Mouse (Mus musculus): ENCODE measurements around the gene Tcf15. TPM values are rescaled to one million over a fixed set of nuclear protein-coding genes. Genes with fewer than 3 reads are reported as not detected.

Tcf15 gene
- polyA plus RNA-seq, 1 experiment from 2014 or later, result 0.50 TPM

- H3K4me3 ChIP-seq (replicated peaks), result no peak overlapping the region
- H3K9me3 ChIP-seq (replicated peaks), result no peaks in the 10 kb centered on the region
- H3K4me1 ChIP-seq (replicated peaks), result peaks cover 20% of the 10 kb centered on the region
- ATAC-seq (ENCODE audit: insufficient read depth), result no peak
- no peaks in the 10 kb centered on the region for H3K36me3 ChIP-seq (replicated peaks)
- no peak overlapping the region for H3K9ac ChIP-seq
- WGBS (ENCODE audit: insufficient replicate concordance), result 38% methylated on average over 3 of the region's 3 CpGs
- no peak overlapping the region for H3K27ac ChIP-seq (replicated peaks)
- no peak overlapping the region for H3K4me2 ChIP-seq
- peaks cover 65% of the 10 kb centered on the region for H3K27me3 ChIP-seq
Observed at GRCm38 (mm10) chr2:152147079-152147478, 3.7 kb downstream of the Tcf15 start.

GRCm38 (mm10) chr2:152148675-152149074, 5.3 kb downstream of the Tcf15 start:
- Histone ChIP-seq H3K4me1 (replicated peaks) (peaks cover 5% of the 10 kb centered on the region), H3K36me3 (replicated peaks) (no peaks in the 10 kb centered on the region), H3K4me2 (no peak overlapping the region), H3K9me3 (replicated peaks) (no peaks in the 10 kb centered on the region), H3K9ac (no peak overlapping the region), H3K27ac (replicated peaks) (no peak overlapping the region), H3K4me3 (replicated peaks) (no peak overlapping the region), H3K27me3 (peaks cover 54% of the 10 kb centered on the region)
- ATAC-seq (ENCODE audit: insufficient read depth), result no peak
- 67% methylated on average over 9 of the region's 9 CpGs for WGBS (ENCODE audit: insufficient replicate concordance)

- no peak overlapping the region for H3K27ac ChIP-seq (replicated peaks)
- WGBS (ENCODE audit: insufficient replicate concordance), result 46% methylated on average over 4 of the region's 4 CpGs
- H3K9me3 ChIP-seq (replicated peaks), result no peaks in the 10 kb centered on the region
- no peak overlapping the region for H3K4me3 ChIP-seq (replicated peaks)
- H3K9ac ChIP-seq, result no peak overlapping the region
- ATAC-seq (ENCODE audit: insufficient read depth), result no peak
- no peaks in the 10 kb centered on the region for H3K36me3 ChIP-seq (replicated peaks)
- H3K27me3 ChIP-seq, result peaks cover 44% of the 10 kb centered on the region
- no peaks in the 10 kb centered on the region for H3K4me1 ChIP-seq (replicated peaks)
- H3K4me2 ChIP-seq, result no peak overlapping the region
Observed at GRCm38 (mm10) chr2:152149891-152150290, 6.5 kb downstream of the Tcf15 start.

GRCm38 (mm10) chr2:152150373-152150772, 7.0 kb downstream of the Tcf15 start:
- no peaks in the 10 kb centered on the region for H3K4me1 ChIP-seq (replicated peaks)
- no peak overlapping the region for H3K4me3 ChIP-seq (replicated peaks)
- ATAC-seq (ENCODE audit: insufficient read depth), result no peak
- H3K4me2 ChIP-seq, result no peak overlapping the region
- no peaks in the 10 kb centered on the region for H3K36me3 ChIP-seq (replicated peaks)
- peaks cover 39% of the 10 kb centered on the region for H3K27me3 ChIP-seq
- H3K9ac ChIP-seq, result no peak overlapping the region
- H3K9me3 ChIP-seq (replicated peaks), result no peaks in the 10 kb centered on the region
- no peak overlapping the region for H3K27ac ChIP-seq (replicated peaks)
- 49% methylated on average over 6 of the region's 6 CpGs for WGBS (ENCODE audit: insufficient replicate concordance)

- Histone ChIP-seq H3K36me3 (replicated peaks) (no peaks in the 10 kb centered on the region), H3K27me3 (peaks cover 14% of the 10 kb centered on the region; the same call in 1 of the 2 replicates), H3K9me3 (replicated peaks) (no peaks in the 10 kb centered on the region), H3K4me3 (replicated peaks) (no peak overlapping the region), H3K4me2 (no peak overlapping the region), H3K27ac (replicated peaks) (no peak overlapping the region), H3K4me1 (replicated peaks) (no peaks in the 10 kb centered on the region), H3K9ac (no peak overlapping the region)
- WGBS (ENCODE audit: insufficient replicate concordance), result 20% methylated on average over 3 of the region's 3 CpGs
- no peak for ATAC-seq (ENCODE audit: insufficient read depth)
Observed at GRCm38 (mm10) chr2:152153361-152153760, 10.0 kb downstream of the Tcf15 start.

GRCm38 (mm10) chr2:152155414-152156208, 12.2 kb downstream of the Tcf15 start:
- no peak overlapping the region for H3K9ac ChIP-seq
- H3K9me3 ChIP-seq (replicated peaks), result no peaks in the 10 kb centered on the region
- H3K27me3 ChIP-seq, result peaks cover 10% of the 10 kb centered on the region; the same call in 1 of the 2 replicates
- no peak overlapping the region for H3K4me2 ChIP-seq
- H3K4me1 ChIP-seq (replicated peaks), result no peaks in the 10 kb centered on the region
- H3K4me3 ChIP-seq (replicated peaks), result no peak overlapping the region
- H3K27ac ChIP-seq (replicated peaks), result no peak overlapping the region
- 26% methylated on average over 7 of the region's 7 CpGs for WGBS (ENCODE audit: insufficient replicate concordance)
- no peak for ATAC-seq (ENCODE audit: insufficient read depth)
- no peaks in the 10 kb centered on the region for H3K36me3 ChIP-seq (replicated peaks)

- H3K9me3 ChIP-seq (replicated peaks), result no peaks in the 10 kb centered on the region
- H3K9ac ChIP-seq, result no peak overlapping the region
- no peak overlapping the region for H3K4me3 ChIP-seq (replicated peaks)
- ATAC-seq (ENCODE audit: insufficient read depth), result no peak
- no peaks in the 10 kb centered on the region for H3K4me1 ChIP-seq (replicated peaks)
- H3K36me3 ChIP-seq (replicated peaks), result no peaks in the 10 kb centered on the region
- peaks cover 10% of the 10 kb centered on the region; the same call in 1 of the 2 replicates for H3K27me3 ChIP-seq
- no peak overlapping the region for H3K4me2 ChIP-seq
- no peak overlapping the region for H3K27ac ChIP-seq (replicated peaks)
- 43% methylated on average over 6 of the region's 6 CpGs for WGBS (ENCODE audit: insufficient replicate concordance)
Observed at GRCm38 (mm10) chr2:152156471-152156870, 13.1 kb downstream of the Tcf15 start.

GRCm38 (mm10) chr2:152159487-152159886, 16.1 kb downstream of the Tcf15 start:
- H3K27ac ChIP-seq (replicated peaks), result no peak overlapping the region
- no peaks in the 10 kb centered on the region for H3K36me3 ChIP-seq (replicated peaks)
- no peak overlapping the region for H3K4me3 ChIP-seq (replicated peaks)
- H3K4me2 ChIP-seq, result no peak overlapping the region
- H3K9ac ChIP-seq, result no peak overlapping the region
- no peak for ATAC-seq (ENCODE audit: insufficient read depth)
- no peaks in the 10 kb centered on the region for H3K4me1 ChIP-seq (replicated peaks)
- WGBS (ENCODE audit: insufficient replicate concordance), result 64% methylated on average over 1 of the region's 1 CpGs
- H3K27me3 ChIP-seq, result 0 out of 2 replicates have a peak, but pooled peaks cover 2% of the 10 kb centered on the region
- H3K9me3 ChIP-seq (replicated peaks), result no peaks in the 10 kb centered on the region

- ATAC-seq (ENCODE audit: insufficient read depth), result no peak
- Histone ChIP-seq H3K4me1 (replicated peaks) (no peaks in the 10 kb centered on the region), H3K9me3 (replicated peaks) (no peaks in the 10 kb centered on the region), H3K27ac (replicated peaks) (no peak overlapping the region), H3K4me2 (no peak overlapping the region), H3K27me3 (no peaks in the 10 kb centered on the region), H3K9ac (no peak overlapping the region), H3K36me3 (replicated peaks) (no peaks in the 10 kb centered on the region), H3K4me3 (replicated peaks) (no peak overlapping the region)
- WGBS (ENCODE audit: insufficient replicate concordance), result 60% methylated on average over 6 of the region's 6 CpGs
Observed at GRCm38 (mm10) chr2:152166257-152166656, 22.9 kb downstream of the Tcf15 start.

GRCm38 (mm10) chr2:152167851-152168290, 24.5 kb downstream of the Tcf15 start:
- 37% methylated on average over 8 of the region's 8 CpGs for WGBS (ENCODE audit: insufficient replicate concordance)
- H3K4me3 ChIP-seq (replicated peaks), result no peak overlapping the region
- no peak overlapping the region for H3K9ac ChIP-seq
- H3K4me2 ChIP-seq, result no peak overlapping the region
- H3K36me3 ChIP-seq (replicated peaks), result no peaks in the 10 kb centered on the region
- H3K4me1 ChIP-seq (replicated peaks), result no peaks in the 10 kb centered on the region
- no peaks in the 10 kb centered on the region for H3K9me3 ChIP-seq (replicated peaks)
- no peak for ATAC-seq (ENCODE audit: insufficient read depth)
- H3K27me3 ChIP-seq, result no peaks in the 10 kb centered on the region
- H3K27ac ChIP-seq (replicated peaks), result no peak overlapping the region

- Histone ChIP-seq H3K9me3 (replicated peaks) (no peaks in the 10 kb centered on the region), H3K27me3 (no peaks in the 10 kb centered on the region), H3K4me3 (replicated peaks) (no peak overlapping the region), H3K27ac (replicated peaks) (no peak overlapping the region), H3K36me3 (replicated peaks) (no peaks in the 10 kb centered on the region), H3K4me1 (replicated peaks) (no peaks in the 10 kb centered on the region), H3K9ac (no peak overlapping the region), H3K4me2 (no peak overlapping the region)
- 70% methylated on average over 1 of the region's 1 CpGs for WGBS (ENCODE audit: insufficient replicate concordance)
- ATAC-seq (ENCODE audit: insufficient read depth), result no peak
Observed at GRCm38 (mm10) chr2:152169377-152169776, 26.0 kb downstream of the Tcf15 start.

GRCm38 (mm10) chr2:152174861-152175260, 31.5 kb downstream of the Tcf15 start:
- no peaks in the 10 kb centered on the region for H3K9me3 ChIP-seq (replicated peaks)
- 73% methylated on average over 3 of the region's 3 CpGs for WGBS (ENCODE audit: insufficient replicate concordance)
- H3K4me2 ChIP-seq, result no peak overlapping the region
- H3K27me3 ChIP-seq, result peaks cover 20% of the 10 kb centered on the region
- no peaks in the 10 kb centered on the region for H3K36me3 ChIP-seq (replicated peaks)
- no peak for ATAC-seq (ENCODE audit: insufficient read depth)
- H3K4me1 ChIP-seq (replicated peaks), result no peaks in the 10 kb centered on the region
- H3K27ac ChIP-seq (replicated peaks), result no peak overlapping the region
- H3K9ac ChIP-seq, result no peak overlapping the region
- H3K4me3 ChIP-seq (replicated peaks), result no peak overlapping the region
